Mouse (Mus musculus) stomach, postnatal 0 days (tissue): ENCODE measurements around the gene Supt4a. TPM values are rescaled to one million over a fixed set of nuclear protein-coding genes. Genes with fewer than 3 reads are reported as not detected.

ENCODE experiments used
- ATAC-seq: fragments of 200-750 bp; cut with Nextera tagmentation; 2 replicates; pipeline ENCODE4 v1.8.0; 2017; ENCODE audit not compliant: low FRiP score, low TSS enrichment
- DNase-seq: peaks from one replicate; pipeline ENCODE4 v3.0.0-alpha.2; 2016; ENCODE audit warnings: low spot score
- H3K27ac ChIP-seq: fragments of 300-500 bp; sonication (generic); replicated peaks from 2 replicates; pipeline ENCODE4 v1.5.1; 2014; ENCODE audit warnings: mild to moderate bottlenecking, control low read depth
- H3K27me3 ChIP-seq: fragments of 300-500 bp; sonication (generic); 2 replicates; pipeline ENCODE4 v1.6.1; 2014; ENCODE audit warnings: low read length; ENCODE audit not compliant: control insufficient read depth, insufficient read depth
- H3K36me3 ChIP-seq: fragments of 300-500 bp; sonication (generic); 2 replicates; pipeline ENCODE4 v1.6.1; 2014; ENCODE audit warnings: low read length, mixed read lengths; ENCODE audit not compliant: control insufficient read depth, insufficient read depth
- H3K4me1 ChIP-seq: fragments of 300-500 bp; sonication (generic); replicated peaks from 2 replicates; pipeline ENCODE4 v1.6.1; 2014; ENCODE audit warnings: antibody characterized with exemption; ENCODE audit not compliant: control insufficient read depth, insufficient read depth
- H3K4me2 ChIP-seq: fragments of 300-500 bp; sonication (generic); replicated peaks from 2 replicates; pipeline ENCODE4 v1.6.1; 2014; ENCODE audit warnings: low read depth, mild to moderate bottlenecking, control low read depth, moderate library complexity
- H3K4me3 ChIP-seq: fragments of 300-500 bp; sonication (generic); 2 replicates; pipeline ENCODE4 v1.5.1; 2014; ENCODE audit warnings: low read depth, low read length, control low read depth
- H3K9ac ChIP-seq: fragments of 300-500 bp; sonication (generic); 2 replicates; pipeline ENCODE4 v1.6.1; 2014; ENCODE audit warnings: mild to moderate bottlenecking, low read length, control low read depth, mixed read lengths
- H3K9me3 ChIP-seq: fragments of 300-500 bp; sonication (generic); 2 replicates; pipeline ENCODE4 v1.6.1; 2016; ENCODE audit warnings: low read length; ENCODE audit not compliant: control insufficient read depth
- CTCF ChIP-seq: IDR thresholded peaks from 2 replicates; pipeline ENCODE4 v1.5.1; 2016; ENCODE audit warnings: antibody characterized with exemption, low read depth, mild to moderate bottlenecking, moderate library complexity
- EP300 ChIP-seq: optimal IDR thresholded peaks from 2 replicates; pipeline ENCODE3; 2016; ENCODE audit warnings: antibody characterized with exemption
- WGBS: fragments of 180-500 bp; shearing (Covaris S2); extraction: QIAGEN DNeasy Blood & Tissue Kit; methylation state at CpG from one replicate; pipeline ENCODE4 v1.1.7; 2014; 5-methylcytosine and 5-hydroxymethylcytosine counted together
- polyA plus RNA-seq: library from polyadenylated mRNA; unstranded; fragments of >200 nt; fragmentation: Nextera tagmentation; extraction: Ambion mirVana; gene quantifications from 2 replicates; pipeline ENCODE4 v1.2.1, GENCODE M21; 2015

Gene Supt4a
- polyA plus RNA-seq, 1 experiment from 2014 or later, result 119 TPM

- Histone ChIP-seq H3K4me2 (no peak overlapping the region), H3K27me3 (no peaks in the 10 kb centered on the region), H3K4me1 (no peaks in the 10 kb centered on the region), H3K36me3 (no peaks in the 10 kb centered on the region), H3K27ac (peak overlapping the region; percentile 80; the same call in 1 of the 2 replicates), H3K9ac (no peak overlapping the region), H3K4me3 (no peak overlapping the region), H3K9me3 (no peaks in the 10 kb centered on the region)
- no peak for TF ChIP-seq CTCF
- WGBS, result 51% methylated on average over 11 of the region's 11 CpGs
- DNase-seq, result no peak
- no peak for ATAC-seq
Measured at GRCm38 (mm10) chr11:87727021-87727420, 10.3 kb upstream of the Supt4a start.

- ATAC-seq, result no peak
Measured at GRCm38 (mm10) chr11:87727471-87727870, 9.9 kb upstream of the Supt4a start.

GRCm38 (mm10) chr11:87728850-87729592 is 8.3 kb upstream of the Supt4a start:
- WGBS, result 64% methylated on average over 18 of the region's 18 CpGs
- Histone ChIP-seq H3K27me3 (no peaks in the 10 kb centered on the region), H3K9me3 (no peaks in the 10 kb centered on the region), H3K27ac (no peak overlapping the region), H3K4me3 (no peak overlapping the region), H3K4me1 (no peaks in the 10 kb centered on the region), H3K36me3 (no peaks in the 10 kb centered on the region), H3K4me2 (no peak overlapping the region), H3K9ac (no peak overlapping the region)
- DNase-seq (no peak), ATAC-seq (no peak)
- no peak for TF ChIP-seq CTCF
- TF ChIP-seq EP300, result no peak

More at GRCm38 (mm10) chr11:87727471-87727870, 9.9 kb upstream of the Supt4a start:
- Histone ChIP-seq H3K9me3 (no peaks in the 10 kb centered on the region), H3K4me1 (no peaks in the 10 kb centered on the region), H3K27ac (no peak overlapping the region), H3K36me3 (no peaks in the 10 kb centered on the region), H3K4me2 (no peak overlapping the region), H3K9ac (no peak overlapping the region), H3K4me3 (no peak overlapping the region), H3K27me3 (no peaks in the 10 kb centered on the region)
- TF ChIP-seq CTCF, result no peak
- no peak for TF ChIP-seq EP300
- WGBS, result 66% methylated on average over 4 of the region's 4 CpGs
- no peak for DNase-seq

GRCm38 (mm10) chr11:87729593-87730185 is 7.7 kb upstream of the Supt4a start:
- ATAC-seq (no peak), DNase-seq (no peak)
- Histone ChIP-seq H3K4me2 (no peak overlapping the region), H3K9ac (no peak overlapping the region), H3K36me3 (0 out of 2 replicates have a peak, but pooled peaks cover 2% of the 10 kb centered on the region), H3K4me1 (no peaks in the 10 kb centered on the region), H3K9me3 (no peaks in the 10 kb centered on the region), H3K4me3 (no peak overlapping the region), H3K27ac (no peak overlapping the region), H3K27me3 (no peaks in the 10 kb centered on the region)
- TF ChIP-seq CTCF, result no peak
- TF ChIP-seq EP300, result no peak
- WGBS, result 79% methylated on average over 13 of the region's 13 CpGs

- Histone ChIP-seq H3K4me1 (no peaks in the 10 kb centered on the region; the same call in 1 of the 2 replicates), H3K9ac (no peak overlapping the region), H3K27me3 (no peaks in the 10 kb centered on the region), H3K4me3 (no peak overlapping the region), H3K4me2 (no peak overlapping the region), H3K36me3 (0 out of 2 replicates have a peak, but pooled peaks cover 2% of the 10 kb centered on the region), H3K27ac (no peak overlapping the region), H3K9me3 (no peaks in the 10 kb centered on the region)
- no peak for ATAC-seq
- 80% methylated on average over 10 of the region's 10 CpGs for WGBS
- TF ChIP-seq EP300 (no peak), CTCF (no peak)
- no peak for DNase-seq
Measured at GRCm38 (mm10) chr11:87730652-87731310, 6.6 kb upstream of the Supt4a start.

- Histone ChIP-seq H3K27me3 (no peaks in the 10 kb centered on the region), H3K27ac (no peak overlapping the region), H3K4me3 (no peak overlapping the region), H3K9ac (no peak overlapping the region), H3K36me3 (0 out of 2 replicates have a peak, but pooled peaks cover 2% of the 10 kb centered on the region), H3K9me3 (no peaks in the 10 kb centered on the region), H3K4me2 (no peak overlapping the region), H3K4me1 (no peaks in the 10 kb centered on the region; the same call in 1 of the 2 replicates)
- no peak for DNase-seq
- TF ChIP-seq EP300, result no peak
- no peak for TF ChIP-seq CTCF
- WGBS, result 65% methylated on average over 5 of the region's 5 CpGs
- ATAC-seq, result no peak
Measured at GRCm38 (mm10) chr11:87734346-87734745, 3.0 kb upstream of the Supt4a start.
